Mouse (Mus musculus) retina, embryonic 14.5 days (tissue): ENCODE data around the gene Tep1.
"Not testable (repeated sequence)": the region's sequence is repeated elsewhere in the genome, so short reads cannot be mapped to it uniquely, and the experiment has no call there.

ENCODE experiments used
- DNase-seq: peaks from one replicate; pipeline ENCODE4 v3.0.0-alpha.2; 2015; ENCODE audit warnings: low spot score

The Tep1 gene

GRCm38 (mm10) chr14:50869889-50870804, at the start of gene Tep1:
Gene Tep1, minus strand, starts transcription at chr14:50870560.
- DNase-seq: peak; percentile 78

DNA sequence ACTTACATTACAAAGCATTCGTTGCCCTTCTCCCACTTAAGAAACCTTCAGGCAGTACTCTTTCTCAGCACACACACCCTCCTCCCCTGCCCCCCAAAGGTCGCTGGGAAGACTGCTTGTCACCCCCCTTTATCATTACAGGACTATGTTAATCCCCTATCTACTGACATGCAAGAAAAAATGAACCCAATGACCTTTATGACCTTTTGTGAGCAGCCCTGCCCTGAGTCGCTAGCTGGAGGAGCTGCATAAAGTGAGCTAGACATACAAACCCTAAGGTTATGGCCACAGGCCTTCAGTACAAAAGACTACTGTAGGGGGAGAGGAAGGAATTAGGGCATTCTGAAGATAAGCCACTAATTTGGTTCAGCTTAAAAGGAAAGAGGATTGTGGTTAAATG, 41.0 kb upstream of the Tep1 start:
- no peak for DNase-seq

GRCm38 (mm10) chr14:50908126-50908525, 37.8 kb upstream of the Tep1 start:
- no peak for DNase-seq

DNA sequence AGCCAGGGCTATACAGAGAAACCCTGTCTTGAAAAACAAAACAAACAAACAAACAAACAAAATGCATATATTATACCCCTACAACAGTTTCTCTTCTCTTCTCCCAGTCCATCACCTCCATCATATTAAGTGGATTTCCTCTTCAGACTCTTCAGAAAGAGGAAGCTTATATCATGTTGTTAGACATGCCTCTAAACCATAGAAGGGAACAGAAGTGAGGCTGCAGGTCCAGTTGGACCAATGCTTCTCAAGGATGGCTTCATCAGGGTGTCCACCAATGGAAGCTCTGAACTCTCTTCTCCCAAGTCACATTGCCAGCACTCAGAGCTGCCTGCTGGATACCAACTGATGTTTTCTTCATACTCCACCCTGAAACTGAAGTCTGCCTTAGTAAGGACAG, 35.0 kb upstream of the Tep1 start:
- DNase-seq: not testable (repeated sequence)

DNA sequence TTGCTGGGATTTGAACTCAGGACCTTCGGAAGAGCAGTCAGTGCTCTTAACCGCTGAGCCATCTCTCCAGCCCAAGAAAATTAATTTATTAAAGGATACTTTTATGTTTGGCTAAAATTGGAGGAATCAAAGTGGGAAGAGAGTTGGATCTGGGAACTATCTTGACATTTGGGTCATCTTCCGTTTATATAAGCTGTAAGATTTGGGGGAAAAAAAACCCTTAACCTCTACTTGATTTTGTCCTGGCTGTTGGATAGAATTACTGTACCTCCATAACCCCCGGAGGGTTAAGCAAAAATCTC, 34.4 kb upstream of the Tep1 start:
- DNase-seq: no peak

DNA sequence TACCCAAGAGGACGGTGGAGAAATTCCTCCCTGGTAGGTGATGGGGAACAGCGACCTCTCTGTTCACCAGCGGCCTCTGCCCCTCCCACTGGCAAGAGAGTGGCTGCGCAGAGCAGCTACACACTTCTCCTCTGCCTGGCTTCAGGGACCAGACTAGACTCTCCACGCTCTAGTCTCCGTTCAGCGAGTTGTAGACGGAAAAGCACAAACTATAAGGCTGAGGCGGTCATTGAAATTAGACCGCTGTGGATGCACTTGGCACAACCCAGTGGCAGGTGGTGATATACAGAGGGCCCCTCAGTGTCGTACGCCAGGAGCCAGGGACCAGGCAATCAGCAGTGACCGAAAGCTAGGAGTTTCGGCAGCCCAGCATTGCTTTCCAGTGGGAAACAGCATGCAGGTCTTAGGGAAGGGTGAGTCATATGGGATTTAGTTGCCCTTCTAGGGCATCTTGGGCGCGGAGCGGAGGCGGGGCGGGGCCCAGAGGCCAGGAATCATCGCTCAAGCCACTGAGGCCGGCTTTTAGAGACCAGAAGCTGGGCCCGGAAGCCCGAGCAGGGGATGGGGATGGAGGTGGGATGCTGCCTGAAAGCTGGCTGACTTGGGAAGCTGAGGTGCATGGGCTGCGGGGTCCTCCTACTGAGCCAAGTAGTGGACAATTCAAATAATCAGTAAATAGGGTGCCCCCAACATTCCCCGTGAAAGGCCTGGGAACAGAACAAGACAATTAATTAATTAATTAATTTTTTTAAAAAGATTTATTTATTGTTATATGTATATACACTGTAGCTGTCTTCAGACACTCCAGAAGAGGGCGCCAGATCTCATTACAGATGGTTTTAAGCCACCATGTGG, 33.8 kb upstream of the Tep1 start:
- no peak for DNase-seq

DNA sequence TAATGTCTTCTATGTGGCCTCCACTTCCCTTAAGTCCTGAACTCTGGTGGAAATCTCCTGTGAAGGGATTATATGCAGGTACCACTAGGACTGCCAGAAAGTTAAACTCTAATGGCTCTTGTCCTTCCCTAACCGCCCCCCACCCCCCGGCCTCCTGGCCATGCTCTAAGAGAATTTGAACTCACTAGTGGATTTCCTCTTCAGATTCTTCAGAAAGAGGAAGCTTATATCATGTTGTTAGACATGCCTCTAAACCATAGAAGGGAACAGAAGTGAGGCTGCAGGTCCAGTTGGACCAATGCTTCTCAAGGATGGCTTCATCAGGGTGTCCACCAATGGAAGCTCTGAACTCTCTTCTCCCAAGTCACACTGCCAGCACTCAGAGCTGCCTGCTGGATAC, 27.6 kb upstream of the Tep1 start:
- not testable (repeated sequence) for DNase-seq

DNA sequence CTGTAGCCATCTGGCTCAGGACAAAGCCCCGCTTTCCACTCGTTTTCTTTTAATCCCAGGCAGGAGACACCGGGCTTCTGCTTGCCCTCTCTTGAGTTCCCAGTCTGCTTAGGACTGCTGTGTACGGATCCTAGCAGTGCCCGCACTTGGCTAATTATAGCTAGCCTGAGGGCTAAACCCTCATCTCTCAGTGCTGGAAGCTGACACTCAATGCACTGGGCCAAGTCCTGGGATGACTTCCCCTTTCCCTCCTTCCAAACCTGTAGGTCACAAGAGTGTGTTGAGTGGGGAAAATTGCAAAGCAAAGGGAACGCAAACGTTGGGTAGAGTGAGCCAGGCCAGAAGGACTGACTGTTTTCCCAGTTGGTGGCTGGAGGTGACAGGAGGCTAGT, 27.0 kb upstream of the Tep1 start, which contains the start of gene Klhl33:
Gene Klhl33 (minus strand): TSS at position 134 of the 392 bp plus-strand sequence.
- DNase-seq: peak; percentile 42

DNA sequence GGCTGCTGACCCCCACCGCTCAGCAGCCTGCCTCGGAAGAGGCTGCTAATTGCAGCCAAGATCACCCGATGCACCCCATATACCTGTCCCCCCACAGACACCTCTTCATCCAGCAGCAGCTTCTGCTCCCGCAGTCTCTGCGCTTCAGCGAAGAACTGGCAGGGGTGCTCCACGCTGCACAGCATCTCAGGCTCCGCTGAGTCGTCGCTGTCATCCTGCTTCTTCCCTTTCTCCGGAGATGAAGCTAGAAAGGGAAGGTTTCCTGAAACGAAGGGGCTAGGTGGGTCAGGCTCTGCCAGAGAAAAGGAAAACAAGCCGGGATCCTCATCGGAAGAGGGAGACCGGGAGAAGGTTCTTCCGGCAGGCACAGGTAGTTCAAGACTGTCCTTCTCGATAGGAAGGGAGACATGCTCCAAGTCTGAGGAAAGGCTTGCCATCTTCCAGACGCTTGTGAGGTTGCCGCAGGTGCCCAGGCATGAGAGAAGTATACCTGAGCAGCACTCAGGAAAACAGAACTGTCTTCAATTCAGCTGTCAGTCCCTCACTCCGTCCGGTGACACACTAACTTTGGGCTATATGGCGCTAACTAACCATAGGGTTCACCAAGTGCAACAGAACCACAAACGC, 26.5 kb upstream of the Tep1 start:
- peak; percentile 45 for DNase-seq

- peak; percentile 63 for DNase-seq
Measured at GRCm38 (mm10) chr14:50895985-50896746, 25.8 kb upstream of the Tep1 start.

GRCm38 (mm10) chr14:50895407-50895806, 25.0 kb upstream of the Tep1 start:
- no peak for DNase-seq

- DNase-seq: no peak
Measured at GRCm38 (mm10) chr14:50892541-50893459, 22.4 kb upstream of the Tep1 start.

DNA sequence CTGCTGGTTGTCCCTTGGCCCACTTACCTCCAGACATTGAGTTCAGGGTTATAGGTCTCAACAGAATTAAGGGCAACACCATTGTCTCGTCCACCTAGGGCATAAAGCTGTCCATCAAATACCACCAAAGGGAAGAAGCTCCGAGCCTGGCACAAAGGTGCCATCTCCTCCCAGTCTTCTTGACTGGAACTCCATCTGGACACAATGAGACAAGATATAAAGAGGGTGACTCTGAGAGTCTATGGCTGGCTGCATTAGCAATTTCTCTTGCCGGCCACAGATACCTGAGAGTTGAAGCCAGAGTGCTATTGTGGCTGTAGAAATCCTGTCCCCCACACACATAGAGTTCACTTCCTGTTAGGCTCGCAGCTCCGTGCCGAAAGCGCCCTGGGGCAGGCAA, 21.7 kb upstream of the Tep1 start:
- no peak for DNase-seq

GRCm38 (mm10) chr14:50891621-50892020, 21.3 kb upstream of the Tep1 start:
- no peak for DNase-seq

- DNase-seq: no peak
Measured at GRCm38 (mm10) chr14:50876236-50876950, 6.0 kb upstream of the Tep1 start.

- no peak for DNase-seq
Measured at GRCm38 (mm10) chr14:50875591-50876230, 5.4 kb upstream of the Tep1 start.

DNA sequence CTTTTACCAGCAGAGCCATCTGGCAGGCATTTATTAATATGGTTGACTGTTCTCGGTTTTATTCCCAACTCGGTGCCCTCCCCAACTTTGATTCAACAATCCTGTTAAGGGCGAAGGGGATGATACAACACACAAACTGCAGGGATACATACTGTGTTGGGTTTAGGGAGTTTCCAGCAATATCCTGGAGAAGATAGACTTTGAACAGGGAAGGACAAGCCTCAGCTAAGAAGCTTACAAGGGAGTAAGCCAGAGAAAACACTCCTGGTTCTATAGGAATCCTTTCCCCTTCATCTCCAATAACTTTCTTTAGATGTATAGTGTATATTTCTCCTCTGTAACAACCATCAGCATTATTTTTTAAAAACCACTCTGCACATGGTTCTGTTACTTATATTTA, 4.8 kb upstream of the Tep1 start:
- DNase-seq: no peak

GRCm38 (mm10) chr14:50871284-50871683, 924 bp upstream of the Tep1 start:
- no peak for DNase-seq

DNA sequence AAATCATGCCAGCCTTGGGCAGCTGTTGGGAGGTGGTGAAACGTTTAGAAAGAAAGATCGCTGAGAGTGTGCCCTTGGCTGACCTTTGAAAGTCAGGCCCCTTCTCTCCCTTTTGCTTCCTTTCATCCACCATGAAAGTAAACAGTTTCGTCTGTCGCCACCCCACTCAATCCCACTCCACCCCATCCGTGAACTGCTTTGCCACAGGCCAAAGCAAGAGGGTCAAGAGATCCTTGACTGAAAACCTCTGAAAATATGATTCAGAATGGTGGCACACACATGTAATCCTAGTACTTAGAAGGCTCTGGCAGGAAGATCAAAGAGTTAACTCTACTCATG, 414 bp upstream of the Tep1 start:
- DNase-seq: no peak

GRCm38 (mm10) chr14:50868656-50869055, 1.7 kb downstream of the Tep1 start:
- DNase-seq: no peak
